Mouse (Mus musculus) lung, embryonic 14.5 days (tissue): Measurements from ENCODE around the gene Fam169b. TPM values are rescaled to one million over a fixed set of nuclear protein-coding genes. Genes with fewer than 3 reads are reported as not detected.

ENCODE experiments used
- ATAC-seq: fragments of 200-750 bp; cut with Nextera tagmentation; 2 replicates; pipeline ENCODE4 v1.8.0; 2017; ENCODE audit warnings: mild to moderate bottlenecking, moderate TSS enrichment, moderate library complexity; ENCODE audit not compliant: insufficient read depth
- DNase-seq: peaks from one replicate; pipeline ENCODE4 v3.0.0-alpha.2; 2015
- H3K27ac ChIP-seq: fragments of 300-500 bp; sonication (generic); 2 replicates; pipeline ENCODE4 v1.5.1; 2014; ENCODE audit warnings: low read depth, mild to moderate bottlenecking, moderate library complexity
- H3K27me3 ChIP-seq: fragments of 300-500 bp; sonication (generic); 2 replicates; pipeline ENCODE4 v1.6.1; 2014; ENCODE audit warnings: low read length, control low read depth; ENCODE audit not compliant: insufficient read depth
- H3K36me3 ChIP-seq: fragments of 300-500 bp; sonication (generic); 2 replicates; pipeline ENCODE4 v1.6.1; 2014; ENCODE audit warnings: control low read depth; ENCODE audit not compliant: insufficient read depth
- H3K4me1 ChIP-seq: fragments of 300-500 bp; sonication (generic); 2 replicates; pipeline ENCODE4 v1.6.1; 2014; ENCODE audit warnings: antibody characterized with exemption, control low read depth; ENCODE audit not compliant: insufficient read depth
- H3K4me2 ChIP-seq: fragments of 300-500 bp; sonication (generic); 2 replicates; pipeline ENCODE4 v1.6.1; 2014; ENCODE audit warnings: mild to moderate bottlenecking
- H3K4me3 ChIP-seq: fragments of 300-500 bp; sonication (generic); 2 replicates; pipeline ENCODE4 v1.5.1; 2014; ENCODE audit warnings: low read depth, low read length
- H3K9ac ChIP-seq: fragments of 300-500 bp; sonication (generic); 2 replicates; pipeline ENCODE4 v1.6.1; 2014
- H3K9me3 ChIP-seq: fragments of 300-500 bp; sonication (generic); 2 replicates; pipeline ENCODE4 v1.6.1; 2016; ENCODE audit warnings: low read depth, low read length, control low read depth
- CTCF ChIP-seq: IDR thresholded peaks from 2 replicates; pipeline ENCODE4 v1.5.1; 2016; ENCODE audit warnings: antibody characterized with exemption, low read depth
- WGBS: fragments of 180-500 bp; shearing (Covaris S2); extraction: QIAGEN DNeasy Blood & Tissue Kit; methylation state at CpG from one replicate; pipeline ENCODE4 v1.1.7; 2014; 5-methylcytosine and 5-hydroxymethylcytosine counted together
- polyA plus RNA-seq: library from polyadenylated mRNA; unstranded; fragments of >200 nt; fragmentation: Nextera tagmentation; extraction: Ambion mirVana; gene quantifications from 2 replicates; pipeline ENCODE4 v1.2.1, GENCODE M21; 2014

Gene Fam169b
- polyA plus RNA-seq, 1 experiment from 2014 or later = 1.5 TPM

GRCm38 (mm10) chr7:68400516-68400915, 126.9 kb downstream of the Fam169b start:
- Histone ChIP-seq H3K4me2 (no peak overlapping the region), H3K36me3 (no peaks in the 10 kb centered on the region), H3K27me3 (no peaks in the 10 kb centered on the region), H3K9me3 (no peaks in the 10 kb centered on the region), H3K9ac (no peak overlapping the region), H3K27ac (no peak overlapping the region), H3K4me1 (no peaks in the 10 kb centered on the region), H3K4me3 (no peak overlapping the region)
- no peak for ATAC-seq
- WGBS = 86% methylated on average over 7 of the region's 7 CpGs
- TF ChIP-seq CTCF = no peak
- no peak for DNase-seq

GRCm38 (mm10) chr7:68408611-68409010, 135.0 kb downstream of the Fam169b start:
- no peak overlapping the region for H3K27ac ChIP-seq
- TF ChIP-seq CTCF = no peak
- no peaks in the 10 kb centered on the region for H3K9me3 ChIP-seq
- DNase-seq (no peak), ATAC-seq (no peak; the same call in 1 of the 2 replicates)
- H3K4me2 ChIP-seq = no peak overlapping the region
- H3K4me3 ChIP-seq = no peak overlapping the region
- no peaks in the 10 kb centered on the region for H3K4me1 ChIP-seq
- no peaks in the 10 kb centered on the region for H3K27me3 ChIP-seq
- H3K9ac ChIP-seq = no peak overlapping the region
- H3K36me3 ChIP-seq = no peaks in the 10 kb centered on the region
- WGBS = 19% methylated on average over 5 of the region's 5 CpGs

Other genes with a start within 250 kb of the Fam169b start
- not detected in 2 replicates for gene Pgpep1l, start 9.6 kb upstream of the Fam169b start, polyA plus RNA-seq